ENCODE assay signal across 20 mouse cellular contexts in genomic region chr5:31668325-31668968, GRCm38 (mm10). TPM values are rescaled to one million over a fixed set of nuclear protein-coding genes. Genes with fewer than 3 reads are reported as not detected.
A peak's percentile ranks its signal among the peaks of the same experiment; 100 is the strongest.
DNase-seq lines count a peak whose midpoint lies in the region; ATAC-seq and TF ChIP-seq lines count a peak whose summit lies in the region.
"Had no signal": no experiment of that assay in that cellular context is flagged by ENCODE, and none has a peak within 500 bp of the region (broad histone marks: within the 10 kb centered on the region; RNA-seq: fewer than 3 reads in every experiment).

No protein-coding gene starts in this region.

- H3K27me3 ChIP-seq in kidney, embryonic 15.5 days: no peaks in the 10 kb centered on the region
- H3K27me3 ChIP-seq in limb, embryonic 10.5 days (ENCODE audit: low read depth, poor library complexity, severe bottlenecking): no peaks in the 10 kb centered on the region
- H3K27me3 ChIP-seq: embryonic facial prominence, embryonic 13.5 days; heart, embryonic 15.5 days; hindbrain, embryonic 15.5 days had no signal

- ATAC-seq in kidney, embryonic 15.5 days (replicated peaks; ENCODE audit: low FRiP score): peak; percentile 52; the same call in 1 of the 2 replicates
- ATAC-seq: forebrain, embryonic 14.5 days had no signal

- H3K4me2 ChIP-seq in kidney, embryonic 15.5 days: no peak overlapping the region
- H3K4me2 ChIP-seq: embryonic facial prominence, embryonic 13.5 days; heart, embryonic 11.5 days; heart, embryonic 15.5 days; hindbrain, embryonic 15.5 days had no signal

- 53% methylated on average over 13 of the region's 13 CpGs for WGBS in kidney, embryonic 15.5 days
- 80% methylated on average over 13 of the region's 13 CpGs for WGBS in limb, embryonic 10.5 days

- DNase-seq in heart, adult 11 months: peak; percentile 80
- DNase-seq in heart, postnatal 10 days: no peak
- no peak for DNase-seq in kidney, adult 11 months
- DNase-seq in layer of hippocampus, adult 2 months (ENCODE audit: low spot score in 2 of 2): no peak
- DNase-seq in layer of hippocampus, adult 18-20 months (ENCODE audit: low spot score in 2 of 2): no peak
- no peak for DNase-seq in limb, embryonic 10.5 days (ENCODE audit: low spot score)
- no peak for DNase-seq in spleen, adult 12 weeks (ENCODE audit: low spot score)
- DNase-seq: adrenal gland, postnatal 10 days; cerebellum, adult 11 months; cerebellum, adult 8-10 months; cerebellum, postnatal 14 days; gastrocnemius, postnatal 10 days; heart, adult 2 months had no signal

- H3K4me3 ChIP-seq in kidney, embryonic 15.5 days (replicated peaks): no peak overlapping the region
- H3K4me3 ChIP-seq in layer of hippocampus, adult 2 months: no peak overlapping the region
- H3K4me3 ChIP-seq in limb, embryonic 10.5 days: no peak overlapping the region
- H3K4me3 ChIP-seq: embryonic facial prominence, embryonic 13.5 days; heart, adult 2 months; heart, embryonic 15.5 days; hindbrain, embryonic 10.5 days; hindbrain, embryonic 15.5 days had no signal

- no peaks in the 10 kb centered on the region for H3K36me3 ChIP-seq in kidney, embryonic 15.5 days
- H3K36me3 ChIP-seq in limb, embryonic 10.5 days: no peaks in the 10 kb centered on the region
- H3K36me3 ChIP-seq: embryonic facial prominence, embryonic 13.5 days; heart, embryonic 15.5 days; hindbrain, embryonic 10.5 days; hindbrain, embryonic 15.5 days had no signal

- no peaks in the 10 kb centered on the region for H3K9me3 ChIP-seq in kidney, embryonic 15.5 days (replicated peaks)
- H3K9me3 ChIP-seq in limb, embryonic 10.5 days (replicated peaks): no peaks in the 10 kb centered on the region
- H3K9me3 ChIP-seq: embryonic facial prominence, embryonic 13.5 days; heart, embryonic 15.5 days; hindbrain, embryonic 10.5 days; hindbrain, embryonic 15.5 days had no signal

- TF ChIP-seq CTCF in layer of hippocampus, adult 2 months (conservative IDR thresholded peaks at IDR 0.05): no peak

- peaks cover 10% of the 10 kb centered on the region; the same call in 1 of the 2 replicates for H3K4me1 ChIP-seq in kidney, embryonic 15.5 days
- H3K4me1 ChIP-seq in limb, embryonic 10.5 days: peaks cover 16% of the 10 kb centered on the region
- H3K4me1 ChIP-seq: hindbrain, embryonic 15.5 days had no signal

- no peak overlapping the region for H3K27ac ChIP-seq in kidney, embryonic 15.5 days
- H3K27ac ChIP-seq in layer of hippocampus, adult 2 months: 0 out of 2 replicates have a peak overlapping the region, but pooled peaks have one; percentile 7
- peak overlapping the region; percentile 26; the same call in 1 of the 2 replicates for H3K27ac ChIP-seq in limb, embryonic 10.5 days
- H3K27ac ChIP-seq: embryonic facial prominence, embryonic 13.5 days; heart, adult 2 months; heart, embryonic 15.5 days; hindbrain, embryonic 10.5 days; hindbrain, embryonic 15.5 days had no signal

- intact Hi-C loops in heart, postnatal 10 days (cut with DNase I): no loop called here

- H3K9ac ChIP-seq in kidney, embryonic 15.5 days: no peak overlapping the region
- H3K9ac ChIP-seq: embryonic facial prominence, embryonic 13.5 days; heart, embryonic 15.5 days; hindbrain, embryonic 15.5 days had no signal

RNA-seq across cellular contexts. Expression of gene Rbks, which starts 29.0 kb away (rescaled TPM):
- 1 to 10 TPM; 4.3 to 4.7 TPM for total RNA-seq in heart, postnatal 10 days (2021)
- polyA plus RNA-seq in kidney, embryonic 15.5 days (2015; fragmentation: Nextera tagmentation; extraction: Ambion mirVana): 4.5 and 5.5 TPM in 2 replicates
- total RNA-seq in layer of hippocampus, adult 2 months (2021): 1 to 10 TPM; 4.0 to 4.4 TPM
- 1 to 10 TPM; 2.5 to 4.4 TPM for total RNA-seq in layer of hippocampus, adult 18-20 months (2021)
- polyA plus RNA-seq in limb, embryonic 10.5 days (2016; fragmentation: Nextera tagmentation; extraction: Ambion mirVana): 4.9 and 5.0 TPM in 2 replicates

RNA-seq across cellular contexts. Expression of gene Babam2, which starts 29.0 kb away (rescaled TPM):
- 10 to 100 TPM; 36.3 to 39.8 TPM for total RNA-seq in heart, postnatal 10 days (2021)
- 76.7 and 83.2 TPM in 2 replicates for polyA plus RNA-seq in kidney, embryonic 15.5 days (2015; fragmentation: Nextera tagmentation; extraction: Ambion mirVana)
- 10 to 100 TPM; 49.3 to 50.4 TPM for total RNA-seq in layer of hippocampus, adult 2 months (2021)
- 10 to 100 TPM; 45.3 to 49.2 TPM for total RNA-seq in layer of hippocampus, adult 18-20 months (2021)
- polyA plus RNA-seq in limb, embryonic 10.5 days (2016; fragmentation: Nextera tagmentation; extraction: Ambion mirVana): 35.7 and 37.0 TPM in 2 replicates
